Mouse (Mus musculus) thymus, postnatal 4 days (tissue): Measurements from ENCODE around the gene Arid5a.

ENCODE experiments used
- DNase-seq: peaks from one replicate; pipeline ENCODE4 v3.0.0; 2021

Arid5a gene

GRCm38 (mm10) chr1:36331743-36332142, 24.2 kb downstream of the Arid5a start:
- DNase-seq = no peak

- no peak for DNase-seq
Measured at GRCm38 (mm10) chr1:36332955-36333887, 25.7 kb downstream of the Arid5a start.

GRCm38 (mm10) chr1:36342547-36342946, 35.0 kb downstream of the Arid5a start:
- no peak for DNase-seq

- DNase-seq = no peak
Measured at GRCm38 (mm10) chr1:36352351-36352750, 44.8 kb downstream of the Arid5a start.

- DNase-seq = no peak
Measured at GRCm38 (mm10) chr1:36356955-36357695, 49.6 kb downstream of the Arid5a start.

GRCm38 (mm10) chr1:36367698-36368097, 60.2 kb downstream of the Arid5a start:
- peak; percentile 23 for DNase-seq

- DNase-seq = peak; percentile 41
Measured at GRCm38 (mm10) chr1:36368112-36368968, 60.8 kb downstream of the Arid5a start.

GRCm38 (mm10) chr1:36368969-36369645, 61.6 kb downstream of the Arid5a start, which contains the start of gene Kansl3:
Gene Kansl3 (minus strand): TSS chr1:36369181.
- DNase-seq = peak; percentile 95

- no peak for DNase-seq
Measured at GRCm38 (mm10) chr1:36370918-36371317, 63.4 kb downstream of the Arid5a start.

GRCm38 (mm10) chr1:36371934-36372845, 64.7 kb downstream of the Arid5a start, which contains the start of gene Fer1l5:
Gene Fer1l5 (plus strand): TSS chr1:36372291.
- no peak for DNase-seq
